Mouse (Mus musculus) stomach, embryonic 14.5 days (tissue): ENCODE measurements around the gene Vwa7. TPM values are rescaled to one million over a fixed set of nuclear protein-coding genes. Genes with fewer than 3 reads are reported as not detected.

ENCODE experiments used
- ATAC-seq: fragments of 200-750 bp; cut with Nextera tagmentation; 2 replicates; pipeline ENCODE4 v1.8.0; 2017; ENCODE audit warnings: low read depth, moderate TSS enrichment; ENCODE audit not compliant: insufficient number of reproducible peaks, insufficient read depth, low FRiP score
- H3K27ac ChIP-seq: fragments of 300-500 bp; sonication (generic); 2 replicates; pipeline ENCODE4 v1.5.1; 2014; ENCODE audit warnings: mild to moderate bottlenecking, low read length, moderate library complexity, mixed read lengths
- H3K27me3 ChIP-seq: fragments of 300-500 bp; sonication (generic); 2 replicates; pipeline ENCODE4 v1.6.1; 2014; ENCODE audit warnings: low read length, control low read depth, mixed read lengths; ENCODE audit not compliant: control insufficient read depth, insufficient read depth
- H3K36me3 ChIP-seq: fragments of 300-500 bp; sonication (generic); 2 replicates; pipeline ENCODE4 v1.6.1; 2014; ENCODE audit warnings: mild to moderate bottlenecking, control low read depth, low read length, moderate library complexity, mixed read lengths; ENCODE audit not compliant: control insufficient read depth, insufficient read depth
- H3K4me1 ChIP-seq: fragments of 300-500 bp; sonication (generic); 2 replicates; pipeline ENCODE4 v1.6.1; 2014; ENCODE audit warnings: low read length, control low read depth, mixed read lengths; ENCODE audit not compliant: control insufficient read depth, insufficient read depth
- H3K4me2 ChIP-seq: fragments of 300-500 bp; sonication (generic); replicated peaks from 2 replicates; pipeline ENCODE4 v1.6.1; 2014; ENCODE audit warnings: low read depth, low read length, control low read depth
- H3K4me3 ChIP-seq: fragments of 300-500 bp; sonication (generic); 2 replicates; pipeline ENCODE4 v1.5.1; 2014; ENCODE audit warnings: low read depth, low read length, control low read depth
- H3K9ac ChIP-seq: fragments of 300-500 bp; sonication (generic); replicated peaks from 2 replicates; pipeline ENCODE4 v1.6.1; 2014; ENCODE audit warnings: low read depth, mild to moderate bottlenecking, control low read depth, low read length, moderate library complexity, mixed read lengths
- H3K9me3 ChIP-seq: fragments of 300-500 bp; sonication (generic); 2 replicates; pipeline ENCODE4 v1.6.1; 2016; ENCODE audit warnings: low read depth, low read length, control low read depth; ENCODE audit not compliant: control insufficient read depth
- WGBS: fragments of 180-500 bp; shearing (Covaris S2); extraction: QIAGEN DNeasy Blood & Tissue Kit; methylation state at CpG from one replicate; pipeline ENCODE4 v1.1.7; 2014; 5-methylcytosine and 5-hydroxymethylcytosine counted together
- polyA plus RNA-seq: library from polyadenylated mRNA; unstranded; fragments of >200 nt; fragmentation: Nextera tagmentation; extraction: Ambion mirVana; gene quantifications from 2 replicates; pipeline ENCODE4 v1.2.1, GENCODE M21; 2014

The Vwa7 gene
- polyA plus RNA-seq, 1 experiment from 2014 or later = 0.22 TPM

DNA sequence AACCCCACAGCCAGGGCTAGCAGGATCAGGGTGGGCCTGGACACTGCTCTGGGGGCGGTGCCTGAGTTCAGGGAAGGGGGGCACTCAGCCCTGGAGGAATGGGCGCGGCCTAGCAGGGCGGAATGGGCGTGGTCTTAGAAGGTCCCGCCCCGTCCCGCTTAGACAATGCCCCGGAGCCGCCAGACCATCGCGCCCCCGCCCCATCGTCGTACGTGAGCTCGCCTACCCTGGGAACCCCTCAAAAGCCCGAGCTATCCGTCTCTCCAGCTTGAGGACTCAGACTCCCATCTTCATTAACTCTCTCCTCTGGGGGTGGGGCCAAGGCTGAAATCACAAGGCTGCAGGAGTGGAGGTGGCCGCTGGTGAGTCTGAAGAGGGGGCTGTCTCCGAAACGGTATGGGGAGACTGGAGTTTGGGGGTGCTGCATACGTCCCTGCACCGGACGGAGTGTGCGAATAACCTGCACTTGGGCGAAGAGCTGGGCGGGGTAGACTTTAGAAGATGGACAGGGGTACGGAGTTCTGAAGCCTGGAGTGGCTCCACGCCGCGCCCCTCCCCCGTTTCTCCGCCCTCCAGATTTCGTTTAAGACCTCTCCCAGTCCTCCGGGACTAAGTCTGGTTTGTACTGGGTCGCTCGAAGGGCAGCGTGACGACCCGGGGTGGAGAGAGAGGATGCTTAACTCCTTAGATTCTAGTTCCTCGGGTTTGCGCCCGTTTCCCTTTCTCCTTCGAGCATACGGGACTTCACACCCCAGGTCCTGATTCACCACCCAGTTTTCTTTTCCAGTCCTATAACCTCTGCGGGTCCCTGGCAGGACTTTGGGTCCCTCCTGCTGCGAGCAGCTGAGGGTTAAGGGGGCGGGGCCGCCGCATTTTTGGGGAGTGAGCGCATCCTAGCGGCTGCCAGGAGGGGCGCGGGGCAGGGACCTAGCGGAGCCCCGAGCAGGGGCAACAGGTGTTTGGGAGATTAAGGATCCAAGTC lies 42.8 kb downstream of the Vwa7 start, which contains the start of gene Ddah2:
Gene Ddah2 (plus strand): TSS at position 125 of the 982 bp plus-strand sequence.
- peak; percentile 89 for ATAC-seq
- Histone ChIP-seq H3K27me3 (no peaks in the 10 kb centered on the region), H3K4me3 (peak within 1 kb of the TSS; percentile 87), H3K36me3 (peaks cover 54% of the 10 kb centered on the region), H3K27ac (peak within 1 kb of the TSS; percentile 93), H3K9me3 (no peaks in the 10 kb centered on the region), H3K9ac (peak within 1 kb of the TSS; percentile 83), H3K4me1 (peaks cover 16% of the 10 kb centered on the region; the same call in 1 of the 2 replicates), H3K4me2 (peak within 1 kb of the TSS; percentile 88)
- WGBS = under 1% methylated on average over 57 of the region's 57 CpGs

DNA sequence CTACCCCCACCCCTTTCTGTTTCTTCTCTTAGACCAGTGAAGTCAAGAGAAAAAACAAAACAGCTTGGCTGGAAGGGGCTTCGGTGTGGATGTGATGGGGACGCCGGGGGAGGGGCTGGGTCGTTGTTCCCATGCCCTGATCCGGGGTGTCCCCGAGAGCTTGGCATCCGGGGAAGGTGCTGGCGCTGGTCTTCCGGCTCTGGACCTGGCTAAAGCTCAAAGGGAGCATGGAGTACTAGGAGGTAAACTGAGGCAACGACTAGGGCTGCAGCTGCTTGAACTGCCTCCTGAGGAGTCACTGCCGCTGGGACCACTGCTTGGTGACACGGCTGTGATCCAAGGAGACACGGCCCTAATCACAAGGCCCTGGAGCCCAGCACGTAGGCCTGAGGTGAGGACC lies 43.7 kb downstream of the Vwa7 start:
- peak overlapping the region; percentile 87 for H3K4me3 ChIP-seq
- H3K4me1 ChIP-seq = peaks cover 19% of the 10 kb centered on the region; the same call in 1 of the 2 replicates
- ATAC-seq = no peak
- peak overlapping the region; percentile 88 for H3K4me2 ChIP-seq
- H3K27me3 ChIP-seq = no peaks in the 10 kb centered on the region
- H3K9ac ChIP-seq = peak overlapping the region; percentile 83
- H3K27ac ChIP-seq = peak overlapping the region; percentile 93; the same call in 1 of the 2 replicates
- peaks cover 47% of the 10 kb centered on the region for H3K36me3 ChIP-seq
- 31% methylated on average over 14 of the region's 14 CpGs for WGBS
- no peaks in the 10 kb centered on the region for H3K9me3 ChIP-seq

DNA sequence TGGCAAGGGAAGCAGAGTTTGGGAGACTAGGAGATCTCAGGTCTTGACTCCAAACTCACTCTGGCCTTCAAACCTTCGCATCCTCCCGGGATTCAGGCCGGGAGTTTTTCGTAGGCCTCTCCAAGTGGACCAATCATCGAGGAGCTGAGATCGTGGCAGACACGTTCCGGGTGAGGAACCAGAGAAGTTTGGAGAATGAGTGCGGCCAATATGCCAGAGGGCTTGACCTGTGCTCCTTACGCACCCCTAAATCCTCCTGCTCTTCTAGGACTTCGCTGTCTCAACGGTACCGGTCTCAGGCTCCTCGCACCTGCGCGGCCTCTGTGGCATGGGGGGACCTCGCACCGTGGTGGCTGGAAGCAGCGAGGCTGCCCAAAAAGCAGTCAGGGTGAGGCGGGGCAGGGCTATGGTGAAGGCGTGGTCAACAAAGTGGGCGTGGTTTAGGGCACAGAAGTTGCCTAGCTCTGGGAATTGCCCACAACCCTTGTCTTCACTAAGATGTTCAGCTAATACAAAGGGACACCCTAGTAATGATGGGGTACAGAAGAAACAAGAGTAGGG lies 44.4 kb downstream of the Vwa7 start:
- H3K9me3 ChIP-seq = no peaks in the 10 kb centered on the region
- WGBS = 55% methylated on average over 22 of the region's 22 CpGs
- H3K4me3 ChIP-seq = peak overlapping the region; percentile 87
- H3K27ac ChIP-seq = no peak overlapping the region
- H3K9ac ChIP-seq = peak overlapping the region; percentile 83; the same call in 1 of the 2 replicates
- H3K4me2 ChIP-seq = peak overlapping the region; percentile 88
- H3K36me3 ChIP-seq = peaks cover 39% of the 10 kb centered on the region
- peaks cover 26% of the 10 kb centered on the region for H3K4me1 ChIP-seq
- ATAC-seq = no peak
- no peaks in the 10 kb centered on the region for H3K27me3 ChIP-seq

DNA sequence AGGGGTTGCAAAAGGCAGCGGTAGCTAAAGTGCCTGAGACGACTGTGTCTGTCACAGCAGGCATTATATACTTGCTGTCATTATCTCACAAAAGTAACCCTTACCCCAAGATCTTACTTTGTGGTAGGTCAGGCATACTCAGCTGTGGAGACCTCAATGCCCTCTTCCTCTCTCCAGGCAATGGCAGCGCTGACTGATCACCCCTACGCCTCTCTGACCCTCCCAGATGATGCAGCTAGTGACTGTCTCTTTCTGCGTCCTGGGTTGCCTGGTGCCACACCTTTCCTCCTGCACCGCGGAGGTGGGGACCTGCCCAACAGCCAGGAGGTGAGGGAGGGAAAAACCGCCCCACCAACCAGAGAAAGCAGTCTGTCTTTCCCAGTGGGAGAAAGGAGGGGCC lies 44.9 kb downstream of the Vwa7 start:
- WGBS = 69% methylated on average over 8 of the region's 8 CpGs
- Histone ChIP-seq H3K4me1 (peaks cover 28% of the 10 kb centered on the region), H3K36me3 (peaks cover 34% of the 10 kb centered on the region), H3K27ac (peak overlapping the region; percentile 33; the same call in 1 of the 2 replicates), H3K4me3 (no peak overlapping the region), H3K9me3 (no peaks in the 10 kb centered on the region), H3K9ac (no peak overlapping the region), H3K27me3 (no peaks in the 10 kb centered on the region), H3K4me2 (no peak overlapping the region)
- no peak for ATAC-seq

DNA sequence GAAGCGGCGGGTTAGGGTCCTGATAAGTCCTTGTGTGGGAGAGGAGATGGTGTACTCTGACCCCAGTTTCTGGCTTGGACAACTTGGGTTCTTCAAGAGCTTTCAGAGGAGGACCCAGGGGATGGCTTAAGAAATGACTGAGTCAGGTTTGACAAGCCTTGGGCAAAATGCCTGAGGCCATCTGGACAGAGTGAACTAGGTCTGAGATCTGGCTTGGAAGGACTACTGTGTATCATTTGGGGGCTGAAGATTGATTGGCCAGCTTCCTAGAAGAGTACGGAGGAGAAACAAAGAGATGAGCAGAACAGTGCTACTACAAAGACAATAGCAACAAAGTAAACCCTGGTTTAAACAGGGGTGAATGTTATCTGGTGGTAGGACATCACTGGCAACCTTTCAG lies 47.1 kb downstream of the Vwa7 start:
- WGBS = 78% methylated on average over 3 of the region's 3 CpGs
- H3K4me3 ChIP-seq = no peak overlapping the region
- H3K27me3 ChIP-seq = no peaks in the 10 kb centered on the region
- H3K36me3 ChIP-seq = peaks cover 17% of the 10 kb centered on the region
- no peak overlapping the region for H3K4me2 ChIP-seq
- peaks cover 28% of the 10 kb centered on the region for H3K4me1 ChIP-seq
- H3K9me3 ChIP-seq = no peaks in the 10 kb centered on the region
- no peak overlapping the region for H3K9ac ChIP-seq
- no peak overlapping the region for H3K27ac ChIP-seq
- ATAC-seq = no peak

DNA sequence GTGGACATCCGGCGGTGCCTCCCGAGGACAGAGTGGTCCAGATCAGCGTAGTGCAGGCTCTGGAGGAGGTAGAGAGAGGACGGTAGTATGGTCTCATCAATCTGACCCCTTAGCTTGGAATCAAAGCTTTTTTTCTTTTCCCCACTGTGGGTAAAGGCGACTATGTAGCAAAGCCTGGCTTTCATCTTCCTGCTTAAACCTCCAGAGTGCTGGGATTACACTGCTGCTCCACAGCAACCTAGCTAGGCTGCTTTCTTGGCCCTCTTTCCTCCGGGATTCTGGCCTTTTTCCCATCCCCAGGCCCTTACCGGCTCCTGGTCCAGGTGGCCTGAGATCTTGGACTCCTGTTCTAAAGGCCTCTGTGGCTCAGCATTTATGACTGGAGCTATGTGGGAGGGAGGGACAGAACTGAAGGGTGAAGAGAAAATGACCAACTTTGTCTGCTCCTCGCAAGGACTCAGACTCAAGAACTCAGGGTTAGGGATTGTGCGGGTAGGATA lies 48.0 kb downstream of the Vwa7 start:
- H3K4me3 ChIP-seq = peak overlapping the region; percentile 25
- 30% methylated on average over 10 of the region's 10 CpGs for WGBS
- H3K9me3 ChIP-seq = no peaks in the 10 kb centered on the region
- H3K4me2 ChIP-seq = peak overlapping the region; percentile 51
- no peak for ATAC-seq
- H3K9ac ChIP-seq = no peak overlapping the region
- peak overlapping the region; percentile 86 for H3K27ac ChIP-seq
- peaks cover 16% of the 10 kb centered on the region for H3K36me3 ChIP-seq
- H3K4me1 ChIP-seq = peaks cover 28% of the 10 kb centered on the region
- no peaks in the 10 kb centered on the region for H3K27me3 ChIP-seq

DNA sequence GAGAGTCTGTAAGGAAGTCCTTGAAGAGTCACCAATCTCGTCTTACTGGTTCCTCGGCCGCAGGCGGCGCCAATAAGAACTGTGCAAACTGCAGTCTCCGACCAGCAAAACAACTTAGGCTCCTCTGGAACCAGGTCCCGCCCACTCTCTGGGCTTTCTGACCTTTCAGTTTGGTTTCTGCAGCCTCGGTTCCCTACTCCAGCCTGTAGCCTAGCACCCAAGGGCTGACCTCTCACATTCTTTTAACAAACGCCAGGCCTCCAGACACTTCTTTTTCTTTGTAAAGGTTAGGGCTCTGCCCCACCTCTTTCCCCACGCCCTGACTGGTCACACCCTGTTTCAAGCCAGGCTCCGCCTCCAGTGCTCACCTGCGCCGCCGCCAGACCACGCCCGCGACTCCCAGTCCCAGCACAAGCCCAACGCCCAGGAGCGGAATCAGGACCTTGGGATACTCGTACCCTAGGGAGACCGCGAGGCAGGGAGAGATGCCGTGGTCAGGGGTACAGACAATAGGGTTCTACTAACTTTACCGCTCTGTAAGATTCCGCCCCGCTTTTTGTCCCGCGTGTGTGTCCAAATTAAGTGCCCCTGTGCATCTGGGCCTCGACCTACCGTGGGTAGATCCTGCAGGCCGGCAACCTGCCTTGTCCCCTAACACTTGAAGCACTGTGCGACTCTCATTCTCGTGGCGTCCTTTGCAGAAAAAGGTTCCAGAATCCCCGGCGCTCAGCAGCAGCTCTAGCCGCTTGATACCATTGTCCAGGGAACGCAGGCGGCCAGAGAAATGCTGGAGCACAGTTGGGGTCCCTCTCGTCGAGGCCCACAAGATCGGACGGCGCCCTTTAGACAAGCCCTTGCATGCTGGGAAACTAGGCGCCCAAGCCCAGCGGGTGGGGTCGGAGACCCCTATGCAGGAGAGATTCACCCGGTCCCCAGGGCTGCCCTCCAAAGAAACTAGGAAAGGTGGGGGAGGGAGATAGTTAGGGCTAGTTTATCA lies 48.9 kb downstream of the Vwa7 start, which contains the start of gene Ly6g6c:
Gene Ly6g6c (plus strand): TSS at position 438 of the 997 bp plus-strand sequence.
- Histone ChIP-seq H3K27me3 (no peaks in the 10 kb centered on the region), H3K9me3 (no peaks in the 10 kb centered on the region), H3K36me3 (peaks cover 16% of the 10 kb centered on the region), H3K4me3 (peak within 1 kb of the TSS; percentile 25), H3K9ac (peak within 1 kb of the TSS; percentile 46), H3K4me1 (peaks cover 25% of the 10 kb centered on the region), H3K27ac (peak within 1 kb of the TSS; percentile 86), H3K4me2 (peak within 1 kb of the TSS; percentile 51)
- peak; percentile 80 for ATAC-seq
- 2% methylated on average over 48 of the region's 48 CpGs for WGBS
